Mouse (Mus musculus): ENCODE measurements around the gene Wdr3. TPM values are rescaled to one million over a fixed set of nuclear protein-coding genes. Genes with fewer than 3 reads are reported as not detected.

Gene Wdr3
- polyA plus RNA-seq (2015; fragmentation: Nextera tagmentation; extraction: Ambion mirVana): 53.7 and 55.2 TPM in 2 replicates

GRCm38 (mm10) chr3:100162315-100163105 lies at the start of gene Wdr3, which contains the start of gene Gdap2:
TSS of gene Wdr3 (minus strand) at chr3:100162407.
TSS of gene Gdap2 (plus strand) at chr3:100162381.
- Histone ChIP-seq H3K9ac (replicated peaks; ENCODE audit: low read length) (peak within 1 kb of the TSS; percentile 86), H3K4me2 (replicated peaks; ENCODE audit: low read depth, low read length) (peak within 1 kb of the TSS; percentile 86), H3K9me3 (ENCODE audit: low read length) (no peaks in the 10 kb centered on the region), H3K4me3 (ENCODE audit: low read length) (peak within 1 kb of the TSS; percentile 93), H3K36me3 (ENCODE audit: insufficient read depth, low read length) (peaks cover 9% of the 10 kb centered on the region), H3K27me3 (ENCODE audit: insufficient read depth, low read length) (no peaks in the 10 kb centered on the region), H3K4me1 (ENCODE audit: insufficient read depth, low read length) (peaks cover 9% of the 10 kb centered on the region), H3K27ac (ENCODE audit: low read length) (peak within 1 kb of the TSS; percentile 88)
- peak; percentile 99 for ATAC-seq (ENCODE audit: low FRiP score, low TSS enrichment)
- WGBS: 0% methylated on average over 55 of the region's 55 CpGs

- no peak overlapping the region for H3K9ac ChIP-seq (replicated peaks; ENCODE audit: low read length)
- H3K9me3 ChIP-seq (ENCODE audit: low read length): no peaks in the 10 kb centered on the region
- no peak overlapping the region for H3K4me3 ChIP-seq (ENCODE audit: low read length)
- ATAC-seq (ENCODE audit: low FRiP score, low TSS enrichment): no peak
- H3K27ac ChIP-seq (ENCODE audit: low read length): no peak overlapping the region
- H3K36me3 ChIP-seq (ENCODE audit: insufficient read depth, low read length): peaks cover 8% of the 10 kb centered on the region
- no peaks in the 10 kb centered on the region for H3K27me3 ChIP-seq (ENCODE audit: insufficient read depth, low read length)
- no peaks in the 10 kb centered on the region for H3K4me1 ChIP-seq (ENCODE audit: insufficient read depth, low read length)
- H3K4me2 ChIP-seq (replicated peaks; ENCODE audit: low read depth, low read length): no peak overlapping the region
- WGBS: 50% methylated on average over 1 of the region's 1 CpGs
These were observed 44.8 kb upstream of the Wdr3 start for GRCm38 (mm10) chr3:100206973-100207372.

GRCm38 (mm10) chr3:100201554-100201953 lies 39.3 kb upstream of the Wdr3 start:
- Histone ChIP-seq H3K9me3 (ENCODE audit: low read length) (no peaks in the 10 kb centered on the region), H3K4me1 (ENCODE audit: insufficient read depth, low read length) (no peaks in the 10 kb centered on the region), H3K9ac (replicated peaks; ENCODE audit: low read length) (no peak overlapping the region), H3K4me2 (replicated peaks; ENCODE audit: low read depth, low read length) (no peak overlapping the region), H3K36me3 (ENCODE audit: insufficient read depth, low read length) (peaks cover 11% of the 10 kb centered on the region), H3K27ac (ENCODE audit: low read length) (no peak overlapping the region), H3K4me3 (ENCODE audit: low read length) (no peak overlapping the region), H3K27me3 (ENCODE audit: insufficient read depth, low read length) (no peaks in the 10 kb centered on the region)
- no peak for ATAC-seq (ENCODE audit: low FRiP score, low TSS enrichment)
- WGBS: 96% methylated on average over 7 of the region's 7 CpGs

GRCm38 (mm10) chr3:100194210-100194609 lies 32.0 kb upstream of the Wdr3 start:
- Histone ChIP-seq H3K9me3 (ENCODE audit: low read length) (no peaks in the 10 kb centered on the region), H3K27me3 (ENCODE audit: insufficient read depth, low read length) (no peaks in the 10 kb centered on the region), H3K4me3 (ENCODE audit: low read length) (no peak overlapping the region), H3K4me2 (replicated peaks; ENCODE audit: low read depth, low read length) (no peak overlapping the region), H3K4me1 (ENCODE audit: insufficient read depth, low read length) (no peaks in the 10 kb centered on the region), H3K9ac (replicated peaks; ENCODE audit: low read length) (no peak overlapping the region), H3K36me3 (ENCODE audit: insufficient read depth, low read length) (peaks cover 13% of the 10 kb centered on the region; the same call in 1 of the 2 replicates), H3K27ac (ENCODE audit: low read length) (no peak overlapping the region)
- no peak for ATAC-seq (ENCODE audit: low FRiP score, low TSS enrichment)
- WGBS: 22% methylated on average over 5 of the region's 5 CpGs

GRCm38 (mm10) chr3:100189861-100190260 lies 27.7 kb upstream of the Wdr3 start:
- no peak for ATAC-seq (ENCODE audit: low FRiP score, low TSS enrichment)
- Histone ChIP-seq H3K27ac (ENCODE audit: low read length) (no peak overlapping the region), H3K27me3 (ENCODE audit: insufficient read depth, low read length) (no peaks in the 10 kb centered on the region), H3K4me3 (ENCODE audit: low read length) (no peak overlapping the region), H3K9ac (replicated peaks; ENCODE audit: low read length) (no peak overlapping the region), H3K9me3 (ENCODE audit: low read length) (no peaks in the 10 kb centered on the region), H3K4me1 (ENCODE audit: insufficient read depth, low read length) (no peaks in the 10 kb centered on the region), H3K36me3 (ENCODE audit: insufficient read depth, low read length) (peaks cover 16% of the 10 kb centered on the region), H3K4me2 (replicated peaks; ENCODE audit: low read depth, low read length) (no peak overlapping the region)
- WGBS: 86% methylated on average over 11 of the region's 11 CpGs

GRCm38 (mm10) chr3:100189444-100189843 lies 27.2 kb upstream of the Wdr3 start:
- 44% methylated on average over 1 of the region's 1 CpGs for WGBS
- H3K9me3 ChIP-seq (ENCODE audit: low read length): no peaks in the 10 kb centered on the region
- peak; percentile 73; the same call in 1 of the 2 replicates for ATAC-seq (ENCODE audit: low FRiP score, low TSS enrichment)
- no peaks in the 10 kb centered on the region for H3K27me3 ChIP-seq (ENCODE audit: insufficient read depth, low read length)
- H3K27ac ChIP-seq (ENCODE audit: low read length): no peak overlapping the region
- no peak overlapping the region for H3K9ac ChIP-seq (replicated peaks; ENCODE audit: low read length)
- H3K36me3 ChIP-seq (ENCODE audit: insufficient read depth, low read length): peaks cover 16% of the 10 kb centered on the region
- no peaks in the 10 kb centered on the region for H3K4me1 ChIP-seq (ENCODE audit: insufficient read depth, low read length)
- no peak overlapping the region for H3K4me3 ChIP-seq (ENCODE audit: low read length)
- no peak overlapping the region for H3K4me2 ChIP-seq (replicated peaks; ENCODE audit: low read depth, low read length)

- Histone ChIP-seq H3K4me3 (ENCODE audit: low read length) (no peak overlapping the region), H3K9me3 (ENCODE audit: low read length) (no peaks in the 10 kb centered on the region), H3K27ac (ENCODE audit: low read length) (no peak overlapping the region), H3K36me3 (ENCODE audit: insufficient read depth, low read length) (peaks cover 23% of the 10 kb centered on the region), H3K9ac (replicated peaks; ENCODE audit: low read length) (no peak overlapping the region), H3K4me2 (replicated peaks; ENCODE audit: low read depth, low read length) (no peak overlapping the region), H3K27me3 (ENCODE audit: insufficient read depth, low read length) (no peaks in the 10 kb centered on the region), H3K4me1 (ENCODE audit: insufficient read depth, low read length) (no peaks in the 10 kb centered on the region)
- ATAC-seq (ENCODE audit: low FRiP score, low TSS enrichment): no peak
- WGBS: 64% methylated on average over 3 of the region's 3 CpGs
These were observed 18.3 kb upstream of the Wdr3 start for GRCm38 (mm10) chr3:100180471-100180870.

- Histone ChIP-seq H3K4me1 (ENCODE audit: insufficient read depth, low read length) (no peaks in the 10 kb centered on the region), H3K27me3 (ENCODE audit: insufficient read depth, low read length) (no peaks in the 10 kb centered on the region), H3K9ac (replicated peaks; ENCODE audit: low read length) (no peak overlapping the region), H3K27ac (ENCODE audit: low read length) (no peak overlapping the region), H3K9me3 (ENCODE audit: low read length) (no peaks in the 10 kb centered on the region), H3K4me2 (replicated peaks; ENCODE audit: low read depth, low read length) (no peak overlapping the region), H3K36me3 (ENCODE audit: insufficient read depth, low read length) (peaks cover 33% of the 10 kb centered on the region), H3K4me3 (ENCODE audit: low read length) (no peak overlapping the region)
- 89% methylated on average over 2 of the region's 2 CpGs for WGBS
- no peak for ATAC-seq (ENCODE audit: low FRiP score, low TSS enrichment)
These were observed 13.8 kb upstream of the Wdr3 start for GRCm38 (mm10) chr3:100176031-100176430.

GRCm38 (mm10) chr3:100164991-100165390 lies 2.8 kb upstream of the Wdr3 start:
- Histone ChIP-seq H3K9me3 (ENCODE audit: low read length) (no peaks in the 10 kb centered on the region), H3K4me1 (ENCODE audit: insufficient read depth, low read length) (peaks cover 9% of the 10 kb centered on the region), H3K4me3 (ENCODE audit: low read length) (no peak overlapping the region), H3K4me2 (replicated peaks; ENCODE audit: low read depth, low read length) (no peak overlapping the region), H3K27ac (ENCODE audit: low read length) (no peak overlapping the region), H3K9ac (replicated peaks; ENCODE audit: low read length) (no peak overlapping the region), H3K36me3 (ENCODE audit: insufficient read depth, low read length) (no peaks in the 10 kb centered on the region), H3K27me3 (ENCODE audit: insufficient read depth, low read length) (no peaks in the 10 kb centered on the region)
- ATAC-seq (ENCODE audit: low FRiP score, low TSS enrichment): no peak

GRCm38 (mm10) chr3:100163556-100163955 lies 1.3 kb upstream of the Wdr3 start:
- Histone ChIP-seq H3K4me2 (replicated peaks; ENCODE audit: low read depth, low read length) (no peak overlapping the region), H3K36me3 (ENCODE audit: insufficient read depth, low read length) (peaks cover 8% of the 10 kb centered on the region), H3K4me1 (ENCODE audit: insufficient read depth, low read length) (peaks cover 9% of the 10 kb centered on the region), H3K9ac (replicated peaks; ENCODE audit: low read length) (no peak overlapping the region), H3K27ac (ENCODE audit: low read length) (no peak overlapping the region), H3K9me3 (ENCODE audit: low read length) (no peaks in the 10 kb centered on the region), H3K4me3 (ENCODE audit: low read length) (no peak overlapping the region), H3K27me3 (ENCODE audit: insufficient read depth, low read length) (no peaks in the 10 kb centered on the region)
- ATAC-seq (ENCODE audit: low FRiP score, low TSS enrichment): no peak
- 81% methylated on average over 2 of the region's 2 CpGs for WGBS

All from kidney, embryonic 16.5 days (tissue).